Mouse (Mus musculus): ENCODE measurements around the gene Mrpl49.
A peak's percentile ranks its signal among the peaks of the same experiment; 100 is the strongest.

Mrpl49 gene

GRCm38 (mm10) chr19:6067011-6067723 lies 9.6 kb upstream of the Mrpl49 start:
- peak; percentile 66 for DNase-seq (ENCODE audit: inconsistent ontology term)

- no peak for DNase-seq (ENCODE audit: inconsistent ontology term)
Measured at GRCm38 (mm10) chr19:6066571-6066970, 9.0 kb upstream of the Mrpl49 start.

- no peak for DNase-seq (ENCODE audit: inconsistent ontology term)
Measured at GRCm38 (mm10) chr19:6063081-6063480, 5.5 kb upstream of the Mrpl49 start.

- no peak for DNase-seq (ENCODE audit: inconsistent ontology term)
Measured at GRCm38 (mm10) chr19:6062418-6062817, 4.8 kb upstream of the Mrpl49 start.

GRCm38 (mm10) chr19:6061641-6062302 lies 4.2 kb upstream of the Mrpl49 start:
- DNase-seq (ENCODE audit: inconsistent ontology term), result peak; percentile 49

GRCm38 (mm10) chr19:6061021-6061533 lies 3.5 kb upstream of the Mrpl49 start, which contains the start of gene Znhit2:
Znhit2 (plus strand) TSS chr19:6061192.
- peak; percentile 95 for DNase-seq (ENCODE audit: inconsistent ontology term)

GRCm38 (mm10) chr19:6058966-6059365 lies 1.4 kb upstream of the Mrpl49 start:
- no peak for DNase-seq (ENCODE audit: inconsistent ontology term)

GRCm38 (mm10) chr19:6058513-6058912 lies 928 bp upstream of the Mrpl49 start:
- no peak for DNase-seq (ENCODE audit: inconsistent ontology term)

- no peak for DNase-seq (ENCODE audit: inconsistent ontology term)
Measured at GRCm38 (mm10) chr19:6056696-6057095, 889 bp downstream of the Mrpl49 start.

- no peak for DNase-seq (ENCODE audit: inconsistent ontology term)
Measured at GRCm38 (mm10) chr19:6054296-6054695, 3.3 kb downstream of the Mrpl49 start.

- DNase-seq (ENCODE audit: inconsistent ontology term), result no peak
Measured at GRCm38 (mm10) chr19:6052516-6052915, 5.1 kb downstream of the Mrpl49 start.

- no peak for DNase-seq (ENCODE audit: inconsistent ontology term)
Measured at GRCm38 (mm10) chr19:6048681-6049410, 8.7 kb downstream of the Mrpl49 start.

GRCm38 (mm10) chr19:6047899-6048166 lies 9.8 kb downstream of the Mrpl49 start:
- no peak for DNase-seq (ENCODE audit: inconsistent ontology term)

- DNase-seq (ENCODE audit: inconsistent ontology term), result no peak
Measured at GRCm38 (mm10) chr19:6047154-6047898, 10.3 kb downstream of the Mrpl49 start.

- peak; percentile 95 for DNase-seq (ENCODE audit: inconsistent ontology term)
Measured at GRCm38 (mm10) chr19:6046294-6047153, 11.1 kb downstream of the Mrpl49 start, which contains the start of gene Syvn1. Syvn1 (plus strand) TSS chr19:6046576.

- no peak for DNase-seq (ENCODE audit: inconsistent ontology term)
Measured at GRCm38 (mm10) chr19:6045366-6046293, 12.0 kb downstream of the Mrpl49 start.

GRCm38 (mm10) chr19:6044102-6044501 lies 13.5 kb downstream of the Mrpl49 start:
- peak; percentile 44 for DNase-seq (ENCODE audit: inconsistent ontology term)

- no peak for DNase-seq (ENCODE audit: inconsistent ontology term)
Measured at GRCm38 (mm10) chr19:6042293-6042692, 15.3 kb downstream of the Mrpl49 start.

- no peak for DNase-seq (ENCODE audit: inconsistent ontology term)
Measured at GRCm38 (mm10) chr19:6040002-6040401, 17.6 kb downstream of the Mrpl49 start.

GRCm38 (mm10) chr19:6038326-6038725 lies 19.3 kb downstream of the Mrpl49 start:
- no peak for DNase-seq (ENCODE audit: inconsistent ontology term)

Measured in Muller cell, postnatal 12 days (primary cell).